Mouse (Mus musculus) liver, adult 2 months (tissue): Measurements from ENCODE around the gene Dnajc27. TPM values are rescaled to one million over a fixed set of nuclear protein-coding genes. Genes with fewer than 3 reads are reported as not detected.

Source experiments
- DNase-seq: peaks from one replicate; pipeline ENCODE4 v3.0.0-alpha.2; 2011; ENCODE audit warnings: low read depth, low spot score; ENCODE audit errors: extremely low read depth
- H3K27ac ChIP-seq: fragments of 200-500 bp; replicated peaks from 2 replicates; pipeline ENCODE4 v1.5.1; 2012; ENCODE audit warnings: low read depth, mild to moderate bottlenecking, control low read depth, inconsistent platforms, low read length; ENCODE audit not compliant: insufficient read depth
- H3K27me3 ChIP-seq: fragments of 200-500 bp; 2 replicates; pipeline ENCODE4 v1.6.1; 2012; ENCODE audit warnings: mild to moderate bottlenecking, moderate library complexity, low read length, inconsistent platforms; ENCODE audit not compliant: control insufficient read depth, insufficient read depth
- H3K36me3 ChIP-seq: fragments of 200-500 bp; 2 replicates; pipeline ENCODE4 v1.6.1; 2012; ENCODE audit warnings: low read length, inconsistent platforms; ENCODE audit not compliant: control insufficient read depth, insufficient read depth
- H3K4me1 ChIP-seq: fragments of 200-500 bp; 2 replicates; pipeline ENCODE4 v1.6.1; 2011; ENCODE audit warnings: low read length; ENCODE audit not compliant: control insufficient read depth, insufficient read depth
- H3K4me3 ChIP-seq: fragments of 200-500 bp; 2 replicates; pipeline ENCODE4 v1.5.1; 2011; ENCODE audit warnings: low read depth, mild to moderate bottlenecking, control low read depth, low read length, moderate library complexity; ENCODE audit not compliant: insufficient read depth
- H3K79me2 ChIP-seq: fragments of 200-500 bp; 2 replicates; pipeline ENCODE4 v1.6.1; 2012; ENCODE audit warnings: inconsistent platforms, mild to moderate bottlenecking, low read length, moderate library complexity; ENCODE audit not compliant: control insufficient read depth, insufficient read depth
- H3K9ac ChIP-seq: fragments of 200-500 bp; 2 replicates; pipeline ENCODE4 v1.6.1; 2012; ENCODE audit warnings: low read depth, mild to moderate bottlenecking, control low read depth, inconsistent platforms, low read length
- CTCF ChIP-seq: fragments of 200-500 bp; IDR thresholded peaks from 2 replicates; pipeline ENCODE4 v1.5.1; 2011; ENCODE audit warnings: low read depth, low read length, control low read depth
- POLR2A ChIP-seq: fragments of 200-500 bp; IDR thresholded peaks from 2 replicates; pipeline ENCODE4 v1.6.1; 2011; ENCODE audit warnings: low read length, control low read depth; ENCODE audit not compliant: insufficient read depth; ENCODE audit errors: extremely low read depth
- WGBS: fragments of 180-500 bp; shearing (Covaris S2); methylation state at CpG from one replicate; pipeline ENCODE4 v1.1.7; 2018; 5-methylcytosine and 5-hydroxymethylcytosine counted together
- polyA plus RNA-seq: library from polyadenylated mRNA; depleted of rRNA; stranded (reverse); fragments of >200 nt; gene quantifications from 2 replicates; pipeline ENCODE4 v1.2.3, GENCODE M21; 2012; rRNA removed
- total RNA-seq: library from RNA; depleted of rRNA; stranded (reverse); fragments of >200 nt; gene quantifications from 2 replicates; pipeline ENCODE4 v1.2.3, GENCODE M21; 2014; rRNA removed

The Dnajc27 gene
- total RNA-seq (0.46 and 0.54 TPM in 2 replicates), polyA plus RNA-seq (0.36 and 0.54 TPM in 2 replicates)

DNA sequence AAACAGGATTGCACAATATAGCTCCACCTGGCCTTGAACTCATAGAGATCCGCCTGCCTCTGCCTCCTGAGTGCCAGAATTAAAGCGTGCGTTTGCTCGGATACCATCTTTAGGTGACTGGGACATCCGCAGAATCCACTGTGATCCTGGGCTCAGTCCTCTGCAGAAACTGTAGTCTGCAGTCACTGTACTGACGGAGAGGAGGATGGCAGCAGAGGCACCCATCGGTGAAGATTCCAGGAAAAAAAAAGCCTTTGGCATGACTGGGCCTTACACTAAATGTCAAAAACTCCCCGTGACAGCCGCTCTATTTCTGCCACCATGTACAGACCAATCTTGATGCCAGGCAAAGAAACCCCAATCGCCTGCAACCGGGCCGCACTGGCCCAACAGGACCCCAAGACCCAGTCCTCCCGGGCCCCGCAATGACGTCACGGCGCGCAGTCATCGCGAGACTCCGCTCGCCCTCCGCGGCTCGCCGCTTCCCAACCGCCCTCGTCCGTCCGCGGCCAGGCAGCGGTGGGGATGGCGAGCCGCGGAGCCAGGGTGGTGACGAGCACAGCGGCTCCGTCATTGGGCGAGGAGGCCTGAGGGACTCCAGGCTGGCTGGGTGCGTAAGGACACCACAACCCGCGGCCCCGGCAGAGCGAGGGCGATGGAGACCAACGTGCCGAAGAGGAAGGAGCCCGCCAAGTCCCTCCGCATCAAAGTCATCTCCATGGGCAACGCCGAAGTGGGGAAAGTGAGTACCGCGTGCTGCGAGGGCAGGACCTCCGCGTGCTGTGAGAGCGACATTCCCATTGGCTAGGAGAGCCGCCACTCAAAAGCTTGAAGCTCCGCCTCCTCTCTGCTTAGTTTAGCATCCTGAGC is at the start of gene Dnajc27:
Dnajc27 (plus strand) TSS at position 452 of the 870 bp plus-strand sequence.
- 7% methylated on average over 59 of the region's 59 CpGs for WGBS
- Histone ChIP-seq H3K36me3 (no peaks in the 10 kb centered on the region), H3K9ac (peak within 1 kb of the TSS; percentile 86), H3K79me2 (no peaks in the 10 kb centered on the region), H3K4me1 (no peaks in the 10 kb centered on the region), H3K4me3 (peak within 1 kb of the TSS; percentile 84), H3K27ac (peak within 1 kb of the TSS; percentile 53), H3K27me3 (no peaks in the 10 kb centered on the region)
- peak; percentile 69 for DNase-seq
- TF ChIP-seq POLR2A (0 out of 2 replicates have a peak, but pooled peaks have one; percentile 25), CTCF (no peak)

DNA sequence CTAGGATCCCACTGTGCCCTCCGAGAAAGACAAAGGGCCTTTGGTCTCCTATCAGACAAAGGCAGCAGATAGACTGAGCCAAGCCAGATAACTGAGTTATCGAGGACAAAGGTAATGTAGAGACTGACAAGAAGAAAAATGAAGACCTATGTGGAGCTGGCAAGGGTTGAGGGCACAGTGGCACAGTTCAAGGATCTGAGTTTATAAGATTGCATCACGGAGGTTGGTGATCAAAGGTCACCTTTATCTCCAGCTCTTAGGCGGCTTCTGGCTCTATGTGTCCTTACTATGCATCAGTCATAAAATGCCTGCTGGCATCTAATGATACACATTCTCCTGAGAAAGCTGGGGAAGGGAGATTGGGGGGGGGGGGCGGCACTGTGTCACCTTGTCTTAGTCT is 46.2 kb upstream of the Dnajc27 start:
- WGBS: 57% methylated on average over 5 of the region's 5 CpGs
- Histone ChIP-seq H3K27ac (no peak overlapping the region), H3K9ac (no peak overlapping the region), H3K79me2 (no peaks in the 10 kb centered on the region), H3K36me3 (no peaks in the 10 kb centered on the region), H3K4me3 (no peak overlapping the region), H3K4me1 (peaks cover 5% of the 10 kb centered on the region; the same call in 1 of the 2 replicates), H3K27me3 (no peaks in the 10 kb centered on the region)
- no peak for TF ChIP-seq POLR2A
- TF ChIP-seq CTCF: no peak
- DNase-seq: peak; percentile 74

DNA sequence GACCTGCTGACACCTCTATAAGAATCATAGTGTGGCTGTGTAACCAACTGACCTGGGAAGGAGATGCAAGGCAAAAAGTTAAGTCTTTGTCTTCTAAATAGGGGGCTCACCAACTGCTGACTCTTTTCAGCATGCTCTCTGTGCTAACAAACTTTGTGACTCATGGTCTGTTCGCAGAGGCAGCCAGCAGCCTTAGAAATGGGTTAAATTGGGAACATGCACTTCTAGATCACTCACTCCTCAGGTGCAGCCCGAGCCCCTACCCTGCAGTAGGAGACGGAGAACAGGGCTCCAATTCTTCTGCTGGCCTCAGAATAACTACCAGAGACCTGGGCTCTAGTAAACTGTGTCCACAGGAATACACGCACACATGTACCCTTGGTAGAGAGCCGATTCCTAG is 44.9 kb upstream of the Dnajc27 start:
- 44% methylated on average over 5 of the region's 5 CpGs for WGBS

DNA sequence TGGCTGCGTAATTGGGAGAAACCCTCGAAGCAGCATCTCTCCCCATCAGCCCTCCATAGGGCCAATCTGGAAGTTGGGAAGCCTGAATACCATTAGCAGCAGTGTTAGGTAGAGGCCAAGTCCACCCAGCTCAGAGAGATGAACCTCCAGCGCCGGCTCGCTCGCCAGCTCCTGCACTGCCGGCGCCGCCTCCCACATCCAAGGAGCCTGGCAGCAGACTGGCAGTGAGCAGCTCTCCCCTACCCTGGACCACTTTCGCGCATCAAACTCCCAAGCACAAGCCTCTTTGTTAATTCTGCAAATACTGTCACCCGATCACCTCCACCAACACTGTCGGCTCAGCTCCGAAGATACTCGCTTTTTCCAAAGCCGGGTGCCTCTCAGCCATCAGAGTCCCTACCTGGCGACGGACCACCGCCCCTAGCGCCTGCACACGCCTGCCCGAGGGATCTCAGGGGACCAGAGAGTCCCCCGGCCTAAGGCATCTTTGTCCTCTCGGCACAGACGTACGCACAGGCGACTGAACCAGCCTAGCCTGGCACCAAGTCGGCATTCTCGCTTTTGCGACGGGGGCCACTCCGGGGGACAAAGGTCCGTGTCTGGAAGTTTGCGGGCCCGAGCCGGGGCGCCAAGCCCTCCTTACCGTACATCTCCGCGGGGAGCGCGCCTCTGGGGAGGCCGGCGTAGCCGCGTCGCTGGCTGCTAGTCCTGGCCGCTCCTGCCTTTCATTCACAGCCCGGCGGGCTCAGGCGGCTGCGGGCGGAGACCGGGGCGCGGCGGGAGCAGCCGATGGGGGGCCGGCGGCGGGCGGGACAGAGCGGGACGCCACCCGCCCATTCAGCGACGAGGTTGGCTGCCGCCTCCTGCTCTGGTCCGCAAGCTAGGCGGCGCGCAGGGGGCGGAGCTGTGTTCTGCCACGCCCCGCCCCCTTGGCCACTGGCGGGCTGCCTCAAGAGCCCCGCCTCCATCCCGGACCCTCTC is 44.0 kb upstream of the Dnajc27 start, which contains the start of gene Efr3b:
Efr3b (minus strand) TSS at position 855 of the 981 bp plus-strand sequence.
- peak within 1 kb of the TSS; percentile 25; the same call in 1 of the 2 replicates for H3K9ac ChIP-seq
- peak; percentile 47 for DNase-seq
- H3K4me1 ChIP-seq: peaks cover 5% of the 10 kb centered on the region; the same call in 1 of the 2 replicates
- WGBS: 2% methylated on average over 73 of the region's 78 CpGs
- H3K27ac ChIP-seq: no peak within 1 kb of the TSS
- no peaks in the 10 kb centered on the region for H3K79me2 ChIP-seq
- H3K4me3 ChIP-seq: peak within 1 kb of the TSS; percentile 51
- TF ChIP-seq POLR2A: no peak
- TF ChIP-seq CTCF: 0 out of 2 replicates have a peak, but pooled peaks have one; percentile 4
- no peaks in the 10 kb centered on the region for H3K27me3 ChIP-seq
- H3K36me3 ChIP-seq: no peaks in the 10 kb centered on the region

More for the DNA sequence above, 44.9 kb upstream of the Dnajc27 start:
- TF ChIP-seq CTCF: no peak
- no peak for TF ChIP-seq POLR2A
- no peak for DNase-seq
- Histone ChIP-seq H3K36me3 (no peaks in the 10 kb centered on the region), H3K4me1 (peaks cover 5% of the 10 kb centered on the region; the same call in 1 of the 2 replicates), H3K9ac (no peak overlapping the region), H3K4me3 (no peak overlapping the region), H3K79me2 (no peaks in the 10 kb centered on the region), H3K27me3 (no peaks in the 10 kb centered on the region), H3K27ac (no peak overlapping the region)

DNA sequence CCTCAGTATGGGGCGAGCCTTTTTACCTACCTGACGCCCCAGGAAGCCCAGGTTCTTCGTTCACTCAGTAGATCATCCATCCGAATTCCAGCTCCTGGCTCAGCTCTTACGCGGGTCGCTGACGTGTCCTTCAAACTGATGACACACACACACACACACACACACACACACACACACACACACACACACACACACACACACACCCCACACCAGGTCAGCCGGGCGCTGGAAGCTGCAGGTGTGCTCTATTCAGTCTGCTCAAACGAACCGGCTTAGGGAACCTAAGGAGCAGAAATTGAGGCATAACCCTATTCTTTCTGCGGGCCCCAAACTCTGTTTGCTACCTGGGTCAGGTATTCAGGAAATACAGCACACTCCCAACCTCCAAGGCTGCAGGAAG is 43.3 kb upstream of the Dnajc27 start:
- Histone ChIP-seq H3K9ac (no peak overlapping the region), H3K4me1 (peaks cover 5% of the 10 kb centered on the region; the same call in 1 of the 2 replicates), H3K4me3 (peak overlapping the region; percentile 51; the same call in 1 of the 2 replicates), H3K36me3 (no peaks in the 10 kb centered on the region), H3K79me2 (no peaks in the 10 kb centered on the region), H3K27ac (no peak overlapping the region), H3K27me3 (no peaks in the 10 kb centered on the region)
- TF ChIP-seq POLR2A (no peak), CTCF (no peak)
- WGBS: 3% methylated on average over 13 of the region's 13 CpGs
- DNase-seq: no peak
